Mouse (Mus musculus) urinary bladder, postnatal 4 days (tissue): ENCODE measurements at regions not wholly inside any gene's neighbourhood (a gene's known extent, or its start where the extent isn't known, plus 50 kb on each side); places are given as distances from the start of the nearest gene placed in this dataset.

Experiments used
- DNase-seq, 2 experiments: peaks; one replicate each; pipeline ENCODE4 v3.0.0; 2021 to 2022; ENCODE audit warnings: low spot score in 2 of 2

GRCm38 (mm10) chr13:99580296-99580695, 64.0 kb upstream of the Map1b start:
- DNase-seq, result no peak

- no peak for DNase-seq
Observed at GRCm38 (mm10) chr13:99579596-99580175, 63.3 kb upstream of the Map1b start.

DNA sequence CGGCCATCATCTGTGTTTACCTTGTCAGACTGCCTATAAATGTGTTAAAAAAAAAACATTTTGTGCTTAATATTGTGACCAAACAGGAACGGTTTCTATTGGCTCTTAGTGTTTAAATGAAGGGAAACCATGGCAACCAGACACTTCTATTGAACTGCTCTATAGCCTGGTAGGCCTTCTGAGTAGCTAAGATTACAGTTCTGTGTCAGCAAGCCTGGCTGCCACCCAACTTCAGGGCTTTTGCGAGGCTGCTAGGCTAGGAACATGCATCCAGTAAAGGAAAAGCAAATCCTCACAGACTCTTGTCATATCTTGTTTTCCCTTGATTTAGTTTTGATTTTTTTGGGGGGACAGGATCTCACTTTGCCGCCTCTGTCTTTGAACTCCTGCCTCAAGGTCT, 61.3 kb upstream of the Map1b start:
- no peak for DNase-seq

DNA sequence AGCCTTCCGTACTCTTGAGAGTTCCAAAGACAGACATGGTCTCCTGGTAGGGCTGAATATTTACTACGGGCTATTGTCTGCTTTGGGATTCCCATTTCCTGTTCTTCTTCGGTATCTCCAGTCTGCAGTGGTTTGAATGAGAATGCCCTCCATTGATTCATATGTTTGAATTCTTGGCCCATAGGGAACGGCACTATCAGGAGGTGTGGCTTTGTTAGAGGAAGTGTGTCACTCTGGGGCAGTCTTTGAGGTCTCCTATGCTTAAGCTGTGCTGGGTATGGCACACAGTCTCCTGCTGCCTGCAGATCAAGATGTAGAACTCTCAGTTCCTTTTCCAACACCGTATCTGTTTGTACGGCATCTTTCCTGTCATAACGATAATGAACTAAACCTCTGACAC, 56.7 kb upstream of the Map1b start:
- DNase-seq, result no peak

DNA sequence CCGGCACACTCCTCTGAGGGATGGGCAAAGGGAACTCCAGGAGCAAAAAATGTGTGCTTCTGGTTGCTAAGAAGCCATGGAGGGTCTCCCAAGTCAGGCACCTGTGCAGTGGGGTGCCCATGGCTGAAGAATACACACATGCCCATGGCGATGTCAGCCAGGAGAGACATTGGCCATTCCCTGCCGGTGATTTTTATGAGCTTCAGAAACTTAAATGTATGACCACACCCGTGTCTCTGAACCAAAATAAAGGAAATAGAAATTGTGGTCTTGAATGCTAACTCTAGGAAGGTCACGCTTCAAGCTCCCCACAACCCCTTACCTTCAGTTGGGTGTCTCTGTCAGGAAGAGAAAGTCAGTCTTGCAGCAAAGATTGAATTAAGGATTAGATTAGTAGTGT, 56.0 kb upstream of the Map1b start:
- no peak for DNase-seq
